Mouse (Mus musculus): ENCODE measurements around the gene C1qtnf5. TPM values are rescaled to one million over a fixed set of nuclear protein-coding genes. Genes with fewer than 3 reads are reported as not detected.

Gene C1qtnf5
- 30.3 and 40.8 TPM in 2 replicates for polyA plus RNA-seq (2021; fragmentation: Nextera tagmentation)
- long read RNA-seq, experiment 1, transcript C1qtnf5-201 (3 exons, 1,215 nt), result minor isoform, 5 of 43 reads
- long read RNA-seq, experiment 1, transcript C1qtnf5-206 (2 exons, 707 nt), result minor isoform, 13 of 43 reads
- long read RNA-seq, experiment 1, transcript C1qtnf5-204 (3 exons, 1,365 nt), result major isoform, 22 of 43 reads
- long read RNA-seq, experiment 1, partial matches to known transcripts, result 0 of 43 reads
- long read RNA-seq, experiment 1, other reads (novel, unspliced or antisense), result 2 of 43 reads
- long read RNA-seq, experiment 2, transcript C1qtnf5-204 (3 exons, 1,365 nt), result major isoform, 28 of 57 reads
- long read RNA-seq, experiment 2, transcript C1qtnf5-206 (2 exons, 707 nt), result minor isoform, 22 of 57 reads
- long read RNA-seq, experiment 2, partial matches to known transcripts, result 0 of 57 reads
- long read RNA-seq, experiment 2, other reads (novel, unspliced or antisense), result 1 of 57 reads

GRCm38 (mm10) chr9:44107110-44107509 lies at the start of gene C1qtnf5:
Gene C1qtnf5, plus strand, starts transcription at chr9:44107245.

GRCm38 (mm10) chr9:44066785-44067225 lies 40.2 kb upstream of the C1qtnf5 start, which contains the start of gene Usp2:
Gene Usp2, plus strand, starts transcription at chr9:44067021.

GRCm38 (mm10) chr9:44101490-44101889 lies 5.6 kb upstream of the C1qtnf5 start, which contains the start of gene Mfrp:
Gene Mfrp, plus strand, starts transcription at chr9:44101729.

GRCm38 (mm10) chr9:44113105-44113789 lies 6.2 kb downstream of the C1qtnf5 start, which contains the start of the genes Gm49380 and Rnf26:
Gene Gm49380, minus strand, starts transcription at chr9:44113500.
Gene Rnf26, minus strand, starts transcription at chr9:44113517.

DNA sequence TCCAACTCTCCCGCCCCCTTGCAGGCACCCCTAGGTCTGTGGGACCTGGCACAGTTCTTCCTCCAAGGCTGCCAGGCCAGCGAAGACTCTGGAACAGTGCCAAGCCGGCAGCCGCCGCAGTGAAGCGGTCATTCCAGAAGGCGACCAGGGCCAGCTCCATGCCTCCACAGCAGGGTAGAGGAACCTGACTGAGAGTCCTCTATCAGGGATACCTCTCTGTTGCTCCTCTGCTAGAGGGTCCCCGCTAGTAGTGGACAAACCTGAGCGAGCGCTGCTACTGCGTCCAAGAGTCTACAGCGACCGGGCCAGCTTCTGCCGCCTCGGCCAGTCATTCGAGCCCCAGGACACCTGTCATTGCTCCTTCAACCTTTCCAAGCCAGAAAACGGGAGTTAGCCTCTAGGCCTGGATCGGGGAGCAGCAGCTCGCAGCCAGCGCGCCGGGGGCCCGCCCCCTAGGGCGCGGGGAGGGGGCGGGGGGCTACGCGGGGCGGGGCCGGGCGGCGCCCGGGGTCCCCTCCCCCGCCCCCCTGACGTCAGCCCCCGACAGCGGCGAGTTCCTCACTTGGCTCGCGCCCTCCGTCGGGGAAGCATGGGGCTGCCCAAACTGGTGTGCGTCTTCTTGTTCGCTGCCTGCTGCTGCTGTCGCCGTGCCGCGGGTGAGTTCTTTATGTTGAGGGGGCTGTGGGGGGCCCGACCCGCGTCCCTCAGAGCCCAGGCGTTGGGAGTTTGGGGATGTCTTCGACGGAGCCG lies 27.2 kb downstream of the C1qtnf5 start, which contains the start of gene Mcam:
Gene Mcam, plus strand, starts transcription at position 369 of the 750 bp plus-strand sequence.

Other genes starting within 250 kb of the C1qtnf5 start
- 324 and 386 TPM in 2 replicates for gene Thy1, start 63.9 kb upstream of the C1qtnf5 start, polyA plus RNA-seq (2021; fragmentation: Nextera tagmentation)
- 116 and 137 TPM in 2 replicates for gene Usp2, start 40.2 kb upstream of the C1qtnf5 start, polyA plus RNA-seq (2021; fragmentation: Nextera tagmentation)
- 0.06 and 9.7 TPM in 2 replicates for gene Mfrp, start 5.5 kb upstream of the C1qtnf5 start, polyA plus RNA-seq (2021; fragmentation: Nextera tagmentation)
- 0.10 and 0.14 TPM in 2 replicates for gene Gm49380, start 6.3 kb downstream of the C1qtnf5 start, polyA plus RNA-seq (2021; fragmentation: Nextera tagmentation)
- gene Rnf26, start 6.3 kb downstream of the C1qtnf5 start, polyA plus RNA-seq (2021; fragmentation: Nextera tagmentation), result 10.8 and 13.6 TPM in 2 replicates
- gene Mcam, start 27.2 kb downstream of the C1qtnf5 start, polyA plus RNA-seq (2021; fragmentation: Nextera tagmentation), result 2.6 and 2.8 TPM in 2 replicates
- 11.8 and 12.1 TPM in 2 replicates for gene Cbl, start 126.8 kb downstream of the C1qtnf5 start, polyA plus RNA-seq (2021; fragmentation: Nextera tagmentation)
- gene Ccdc153, start 133.4 kb downstream of the C1qtnf5 start, polyA plus RNA-seq (2021; fragmentation: Nextera tagmentation), result 14.2 and 18.1 TPM in 2 replicates
- gene Pdzd3, start 144.2 kb downstream of the C1qtnf5 start, polyA plus RNA-seq (2021; fragmentation: Nextera tagmentation), result 0.90 and 1.1 TPM in 2 replicates
- gene Nlrx1, start 161.4 kb downstream of the C1qtnf5 start, polyA plus RNA-seq (2021; fragmentation: Nextera tagmentation), result 6.2 and 7.2 TPM in 2 replicates
- gene Abcg4, start 181.4 kb downstream of the C1qtnf5 start, polyA plus RNA-seq (2021; fragmentation: Nextera tagmentation), result 25.1 and 26.3 TPM in 2 replicates
- 2.9 and 4.2 TPM in 2 replicates for gene Hinfp, start 198.4 kb downstream of the C1qtnf5 start, polyA plus RNA-seq (2021; fragmentation: Nextera tagmentation)
- gene C2cd2l, start 213.0 kb downstream of the C1qtnf5 start, polyA plus RNA-seq (2021; fragmentation: Nextera tagmentation), result 17.9 and 19.0 TPM in 2 replicates
- 10.3 and 12.5 TPM in 2 replicates for gene Dpagt1, start 218.8 kb downstream of the C1qtnf5 start, polyA plus RNA-seq (2021; fragmentation: Nextera tagmentation)
- gene H2afx, start 227.4 kb downstream of the C1qtnf5 start, polyA plus RNA-seq (2021; fragmentation: Nextera tagmentation), result 40.3 and 56.5 TPM in 2 replicates
- 32.2 and 38.1 TPM in 2 replicates for gene Hmbs, start 237.0 kb downstream of the C1qtnf5 start, polyA plus RNA-seq (2021; fragmentation: Nextera tagmentation)

Data from layer of hippocampus, adult 6 months (tissue).